Mouse (Mus musculus) gastrocnemius, adult 2 months (tissue): Measurements from ENCODE around the gene Meis3. TPM values are rescaled to one million over a fixed set of nuclear protein-coding genes. Genes with fewer than 3 reads are reported as not detected.

Source experiments
- DNase-seq: peaks from one replicate; pipeline ENCODE4 v3.0.0; 2022
- H3K27ac ChIP-seq: fragments of 200-600 bp; 2 replicates; pipeline ENCODE4 v1.8.1; 2022; ENCODE audit warnings: mild to moderate bottlenecking
- H3K4me3 ChIP-seq: fragments of 200-600 bp; 2 replicates; pipeline ENCODE4 v1.8.1; 2022; ENCODE audit warnings: mild to moderate bottlenecking, moderate library complexity
- CTCF ChIP-seq: fragments of 200-600 bp; IDR thresholded peaks from 2 replicates; pipeline ENCODE4 v1.8.1; 2022; ENCODE audit warnings: antibody characterized with exemption, mild to moderate bottlenecking, moderate library complexity
- intact Hi-C: fragments of 180-260 bp; cut with DNase I; formaldehyde crosslinking; loops from one replicate; pipeline ENCODE4 v1.15.1; 2025
- long read RNA-seq, 2 experiments: library from polyadenylated mRNA; stranded (forward); transcript quantifications; one replicate each; pipeline ENCODE4 v2.0.0; 2021
- total RNA-seq, 2 experiments: library from RNA; stranded (reverse); gene quantifications; 2 replicates each; pipeline ENCODE4 v1.2.3; 2021

Meis3 gene
- 1 to 10 TPM; 1.5 to 2.0 TPM for total RNA-seq
- long read RNA-seq, experiment 1, partial matches to known transcripts = 0 of 3 reads
- long read RNA-seq, experiment 1, other reads (novel, unspliced or antisense) = 1 of 3 reads
- long read RNA-seq, experiment 2, partial matches to known transcripts = 0 of 5 reads
- long read RNA-seq, experiment 2, other reads (novel, unspliced or antisense) = 3 of 5 reads

- intact Hi-C loops = no loop called here
- Histone ChIP-seq H3K4me3 (peak within 1 kb of the TSS; percentile 74), H3K27ac (peak within 1 kb of the TSS; percentile 81)
- peak; percentile 59 for DNase-seq
- TF ChIP-seq CTCF = peak; percentile 37
Measured at GRCm38 (mm10) chr7:16174597-16175541, at the start of gene Meis3. Gene Meis3 (plus strand): TSS chr7:16175090.

- no peak for TF ChIP-seq CTCF
- intact Hi-C loops = no loop called here
- H3K27ac ChIP-seq = no peak overlapping the region
- DNase-seq = no peak
- H3K4me3 ChIP-seq = no peak overlapping the region
Measured at GRCm38 (mm10) chr7:16125829-16126228, 49.1 kb upstream of the Meis3 start.

GRCm38 (mm10) chr7:16128344-16128743 lies 46.5 kb upstream of the Meis3 start:
- no peak for TF ChIP-seq CTCF
- DNase-seq = no peak
- Histone ChIP-seq H3K27ac (no peak overlapping the region), H3K4me3 (no peak overlapping the region)
- intact Hi-C loops = loop anchor here (2.0 kb wide), 1 partner anchor 26 kb away; no protein-coding TSS in a partner anchor

GRCm38 (mm10) chr7:16128899-16129298 lies 46.0 kb upstream of the Meis3 start:
- peak overlapping the region; percentile 84 for H3K27ac ChIP-seq
- no peak for DNase-seq
- TF ChIP-seq CTCF = no peak
- intact Hi-C loops = loop anchor here (2.0 kb wide), 1 partner anchor 26 kb away; no protein-coding TSS in a partner anchor
- peak overlapping the region; percentile 75 for H3K4me3 ChIP-seq

- intact Hi-C loops = loop anchor here (2.0 kb wide), 1 partner anchor 25 kb away; no protein-coding TSS in a partner anchor
- TF ChIP-seq CTCF = no peak
- DNase-seq = peak; percentile 85
- peak within 1 kb of the TSS; percentile 84 for H3K27ac ChIP-seq
- H3K4me3 ChIP-seq = peak within 1 kb of the TSS; percentile 75
Measured at GRCm38 (mm10) chr7:16129421-16129845, 45.5 kb upstream of the Meis3 start, which contains the start of gene Slc8a2. Gene Slc8a2 (plus strand): TSS chr7:16129826.

GRCm38 (mm10) chr7:16129846-16130691 lies 44.8 kb upstream of the Meis3 start:
- intact Hi-C loops = loop anchor here (2.0 kb wide), 1 partner anchor 25 kb away; no protein-coding TSS in a partner anchor
- peak overlapping the region; percentile 84 for H3K27ac ChIP-seq
- TF ChIP-seq CTCF = no peak
- H3K4me3 ChIP-seq = peak overlapping the region; percentile 75
- no peak for DNase-seq

- Histone ChIP-seq H3K4me3 (peak overlapping the region; percentile 75; the same call in 1 of the 2 replicates), H3K27ac (no peak overlapping the region)
- no peak for DNase-seq
- intact Hi-C loops = no loop called here
- TF ChIP-seq CTCF = no peak
Measured at GRCm38 (mm10) chr7:16130956-16131634, 43.8 kb upstream of the Meis3 start.

- Histone ChIP-seq H3K4me3 (no peak overlapping the region), H3K27ac (no peak overlapping the region)
- no peak for DNase-seq
- intact Hi-C loops = no loop called here
- no peak for TF ChIP-seq CTCF
Measured at GRCm38 (mm10) chr7:16132161-16132581, 42.7 kb upstream of the Meis3 start.

GRCm38 (mm10) chr7:16132926-16133325 lies 42.0 kb upstream of the Meis3 start:
- DNase-seq = no peak
- Histone ChIP-seq H3K27ac (no peak overlapping the region), H3K4me3 (no peak overlapping the region)
- intact Hi-C loops = no loop called here
- TF ChIP-seq CTCF = no peak

- no peak for DNase-seq
- no peak overlapping the region for H3K27ac ChIP-seq
- no peak for TF ChIP-seq CTCF
- intact Hi-C loops = no loop called here
- H3K4me3 ChIP-seq = no peak overlapping the region
Measured at GRCm38 (mm10) chr7:16133691-16134090, 41.2 kb upstream of the Meis3 start.

- Histone ChIP-seq H3K27ac (no peak overlapping the region), H3K4me3 (no peak overlapping the region)
- no peak for TF ChIP-seq CTCF
- no peak for DNase-seq
- intact Hi-C loops = no loop called here
Measured at GRCm38 (mm10) chr7:16134951-16135392, 39.9 kb upstream of the Meis3 start.
